Mouse (Mus musculus) olfactory bulb, adult 2 months (tissue): ENCODE data around the gene Hlcs.

ENCODE experiments used
- CTCF ChIP-seq: fragments of 200-500 bp; IDR thresholded peaks from 2 replicates; pipeline ENCODE4 v1.5.1; 2012; ENCODE audit warnings: low read depth, mild to moderate bottlenecking, low read length, moderate library complexity; ENCODE audit not compliant: insufficient read depth
- POLR2A ChIP-seq: fragments of 200-500 bp; IDR thresholded peaks from 2 replicates; pipeline ENCODE4 v1.6.1; 2012; ENCODE audit warnings: mild to moderate bottlenecking, low read depth, low read length, moderate library complexity; ENCODE audit not compliant: insufficient read depth

DNA sequence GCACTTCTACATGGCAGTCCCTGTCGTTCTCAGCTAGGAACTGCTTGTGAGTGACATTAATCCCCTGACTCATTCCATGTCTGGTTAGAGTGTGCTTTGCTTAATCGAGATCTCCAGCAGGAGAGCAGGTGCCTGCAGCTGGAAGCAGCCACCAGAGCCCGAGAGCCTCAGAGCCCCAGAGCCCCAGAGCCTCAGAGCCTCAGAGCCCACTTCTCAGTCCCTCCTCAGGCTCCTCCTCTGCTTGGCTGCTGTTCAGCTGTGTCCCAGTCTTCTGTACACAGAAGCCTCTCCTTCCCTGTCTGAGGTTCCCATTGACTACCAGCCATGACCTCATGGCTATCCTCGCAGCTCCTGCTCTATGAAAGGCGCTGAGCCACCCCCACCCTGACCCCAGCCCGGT, 196.0 kb downstream of the Hlcs start:
- TF ChIP-seq POLR2A = no peak
- TF ChIP-seq CTCF = no peak
